Mouse (Mus musculus): ENCODE data around the gene Krtap10-4.
"Not testable (repeated sequence)": the region's sequence is repeated elsewhere in the genome, so short reads cannot be mapped to it uniquely, and the experiment has no call there.

Krtap10-4 gene

GRCm38 (mm10) chr10:77826951-77827350, at the start of gene Krtap10-4:
Krtap10-4 (minus strand) TSS chr10:77827095.
- DNase-seq (ENCODE audit: extremely low spot score, low read depth, low spot score) = no peak

DNA sequence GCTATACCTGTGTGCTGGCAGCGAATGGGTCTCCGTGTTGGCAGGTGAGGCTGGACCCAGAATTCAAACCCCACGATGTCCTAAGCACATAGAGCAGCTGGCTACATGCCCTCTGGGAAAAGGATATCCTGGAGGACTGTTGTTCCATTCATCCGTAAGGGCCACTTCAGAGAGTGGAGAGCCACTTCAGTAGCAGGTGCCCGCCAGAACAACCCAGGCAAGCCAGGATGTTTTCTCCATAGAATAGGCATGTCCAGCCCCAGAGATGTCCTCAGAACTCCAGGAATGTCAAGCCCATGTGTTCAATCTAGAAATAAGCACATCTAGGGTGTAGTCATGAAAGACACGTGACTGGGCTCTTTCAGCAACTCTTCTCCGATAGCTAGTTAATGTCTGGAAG, 42.8 kb upstream of the Krtap10-4 start:
- DNase-seq (ENCODE audit: extremely low spot score, low read depth, low spot score) = no peak

GRCm38 (mm10) chr10:77867546-77867945, 40.7 kb upstream of the Krtap10-4 start:
- DNase-seq (ENCODE audit: extremely low spot score, low read depth, low spot score) = no peak

GRCm38 (mm10) chr10:77864762-77865143, 37.9 kb upstream of the Krtap10-4 start:
- no peak for DNase-seq (ENCODE audit: extremely low spot score, low read depth, low spot score)

DNA sequence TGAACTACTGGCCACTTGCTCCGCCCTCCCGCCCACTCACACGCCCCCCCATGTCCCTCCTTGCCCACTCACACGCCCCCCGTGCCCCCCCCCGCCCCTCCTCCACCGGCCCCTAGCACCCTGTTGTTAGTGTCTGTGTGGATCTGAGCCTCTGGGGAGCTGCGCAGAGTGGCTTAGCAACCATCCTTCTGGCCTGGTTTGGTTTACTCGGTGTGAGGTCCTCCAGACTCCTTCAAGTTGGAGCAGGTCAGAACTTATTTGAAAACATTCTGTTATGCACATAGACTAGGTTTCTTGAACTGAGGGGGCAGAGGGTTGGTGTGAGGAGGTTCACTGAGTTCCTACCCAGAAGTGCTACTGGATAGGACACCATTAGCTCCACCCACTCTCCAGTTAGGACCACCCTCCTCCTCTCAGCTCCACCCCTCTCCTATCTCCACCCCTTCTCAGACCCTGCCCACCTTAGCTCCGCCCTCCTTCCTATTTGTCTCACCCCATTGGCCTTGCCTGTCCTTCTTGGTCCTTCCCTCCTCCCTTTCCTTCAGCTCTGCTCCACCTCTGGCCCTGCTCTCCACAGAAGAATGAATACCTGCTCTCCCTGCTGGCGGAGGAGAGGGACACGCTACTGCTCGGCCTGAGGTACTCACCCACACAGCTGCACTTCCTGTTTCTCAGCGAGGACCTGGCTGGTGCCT, 37.3 kb upstream of the Krtap10-4 start:
- peak; percentile 18 for DNase-seq (ENCODE audit: extremely low spot score, low read depth, low spot score)

- DNase-seq (ENCODE audit: extremely low spot score, low read depth, low spot score) = no peak
Measured at GRCm38 (mm10) chr10:77861675-77862074, 34.8 kb upstream of the Krtap10-4 start, which contains the start of gene Gm3285. Gm3285 (plus strand) TSS chr10:77861975.

DNA sequence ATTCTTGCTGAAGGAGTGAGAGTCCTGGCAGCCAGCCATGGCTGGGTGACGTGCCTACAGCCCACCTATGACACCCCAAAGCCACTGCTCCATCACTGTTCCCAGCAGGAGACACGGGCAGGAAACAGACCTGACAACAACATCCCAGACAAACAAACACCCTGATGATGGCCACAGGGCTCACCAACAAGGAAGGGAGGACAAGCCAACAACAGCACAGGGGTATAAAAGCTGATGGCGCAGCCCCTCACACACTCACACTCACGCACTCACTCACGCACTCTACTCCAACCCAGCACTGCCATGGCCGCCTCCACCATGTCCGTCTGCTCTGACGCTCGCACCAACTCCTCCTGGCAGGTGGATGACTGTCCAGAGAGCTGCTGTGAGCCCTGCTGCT, 25.7 kb upstream of the Krtap10-4 start, which contains the start of gene Gm10318:
TSS of gene Gm10318 (plus strand) at position 301 of the 400 bp plus-strand sequence.
- DNase-seq (ENCODE audit: extremely low spot score, low read depth, low spot score) = no peak

DNA sequence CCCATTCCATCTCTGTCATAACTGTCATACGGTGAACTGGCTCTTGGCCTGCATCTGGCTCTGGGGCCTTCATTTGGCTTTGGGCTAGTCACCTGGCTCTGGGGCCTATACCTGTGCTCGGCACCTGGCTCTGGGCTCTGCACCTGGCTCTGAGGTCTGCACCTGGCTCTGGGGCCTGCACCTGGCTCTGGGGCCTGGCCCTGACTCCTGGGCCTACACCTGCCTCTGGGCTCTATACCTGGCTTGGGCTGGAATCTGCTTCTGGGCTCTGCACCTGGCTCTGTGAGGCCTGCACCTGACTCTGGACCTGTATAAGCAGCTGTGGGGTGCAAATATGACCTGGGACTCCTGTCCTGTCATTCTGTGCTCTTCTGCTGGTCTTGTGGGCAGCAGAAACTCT, 20.6 kb upstream of the Krtap10-4 start:
- no peak for DNase-seq (ENCODE audit: extremely low spot score, low read depth, low spot score)

DNA sequence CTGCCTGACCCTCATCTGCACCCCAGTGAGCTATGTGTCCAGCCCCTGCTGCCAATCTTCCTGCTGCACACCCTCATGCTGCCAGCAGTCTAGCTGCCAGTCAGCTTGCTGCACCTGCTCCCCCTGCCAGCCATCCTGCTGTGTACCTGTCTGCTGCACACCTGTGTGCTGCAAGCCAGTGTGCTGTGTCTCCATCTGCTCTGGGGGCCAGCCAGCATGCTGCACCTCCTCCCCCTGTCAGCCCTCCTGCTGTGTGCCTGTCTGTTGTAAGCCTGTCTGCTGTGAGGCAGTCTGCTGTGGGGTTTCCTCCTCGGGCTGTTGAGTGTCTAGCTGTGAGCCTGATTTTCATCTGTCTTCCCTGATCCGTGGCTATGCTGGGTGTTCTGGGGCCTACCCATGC, 20.1 kb upstream of the Krtap10-4 start:
- DNase-seq (ENCODE audit: extremely low spot score, low read depth, low spot score) = no peak

DNA sequence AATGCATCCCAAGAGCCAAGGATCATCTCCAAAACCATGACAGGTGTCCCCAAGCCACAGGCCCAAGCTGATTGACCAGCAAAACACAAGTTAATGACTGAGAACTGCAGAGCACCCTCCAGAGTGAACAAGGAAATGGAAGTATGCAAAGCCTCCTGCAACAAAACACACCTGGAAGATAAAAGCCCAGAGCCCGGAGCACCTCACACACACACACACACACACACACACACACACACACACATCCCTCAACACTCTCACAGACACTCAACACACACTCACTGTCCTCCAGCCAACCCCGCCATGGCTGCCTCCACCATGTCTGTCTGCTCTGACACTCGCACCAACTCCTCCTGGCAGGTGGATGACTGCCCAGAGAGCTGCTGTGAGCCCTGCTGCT, 19.6 kb upstream of the Krtap10-4 start, which contains the start of gene Gm36176:
TSS of gene Gm36176 (plus strand) at position 301 of the 400 bp plus-strand sequence.
- DNase-seq (ENCODE audit: extremely low spot score, low read depth, low spot score) = no peak

DNA sequence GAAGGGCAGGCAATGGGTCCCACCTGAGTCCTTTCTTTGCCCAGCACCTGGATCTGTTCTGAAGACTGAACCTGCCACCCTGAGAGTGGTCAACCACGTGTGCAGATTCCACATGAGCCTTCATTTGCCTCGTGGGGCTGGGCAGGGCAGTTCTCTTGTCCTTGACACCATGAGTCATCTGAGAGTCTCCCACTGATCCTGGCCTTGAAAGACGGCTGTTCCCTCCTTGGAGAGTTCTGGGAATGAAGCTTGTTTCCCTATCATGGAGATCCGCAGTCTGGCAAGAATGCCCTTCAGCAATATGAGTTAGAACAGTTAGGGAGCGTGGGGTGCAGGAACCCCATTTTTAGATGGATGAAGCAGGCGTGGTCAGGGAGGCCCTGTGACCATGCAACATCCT, 12.1 kb upstream of the Krtap10-4 start:
- DNase-seq (ENCODE audit: extremely low spot score, low read depth, low spot score) = no peak

DNA sequence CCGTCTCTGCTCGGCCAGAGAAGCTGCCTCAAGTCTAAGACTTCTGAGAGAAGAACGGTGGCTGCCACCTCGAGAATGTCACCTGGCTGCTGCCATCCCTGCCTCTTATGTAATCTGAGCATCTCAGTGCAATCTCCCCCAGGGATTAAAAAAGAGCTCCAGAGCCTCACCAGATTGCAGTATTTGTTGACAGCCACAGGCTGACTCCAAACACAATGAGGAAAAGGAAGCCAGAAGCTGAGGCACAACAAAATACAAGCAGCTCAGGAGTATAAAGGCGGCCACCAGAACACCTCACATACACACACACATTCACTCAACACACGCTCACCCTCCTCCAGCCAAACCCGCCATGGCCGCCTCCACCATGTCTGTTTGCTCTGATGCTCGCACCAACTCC, 8.8 kb upstream of the Krtap10-4 start, which contains the start of gene Krtap10-10:
TSS of gene Krtap10-10 (plus strand) at position 301 of the 400 bp plus-strand sequence.
- DNase-seq (ENCODE audit: extremely low spot score, low read depth, low spot score) = no peak

- no peak for DNase-seq (ENCODE audit: extremely low spot score, low read depth, low spot score)
Measured at GRCm38 (mm10) chr10:77819203-77819602, 7.7 kb downstream of the Krtap10-4 start.

DNA sequence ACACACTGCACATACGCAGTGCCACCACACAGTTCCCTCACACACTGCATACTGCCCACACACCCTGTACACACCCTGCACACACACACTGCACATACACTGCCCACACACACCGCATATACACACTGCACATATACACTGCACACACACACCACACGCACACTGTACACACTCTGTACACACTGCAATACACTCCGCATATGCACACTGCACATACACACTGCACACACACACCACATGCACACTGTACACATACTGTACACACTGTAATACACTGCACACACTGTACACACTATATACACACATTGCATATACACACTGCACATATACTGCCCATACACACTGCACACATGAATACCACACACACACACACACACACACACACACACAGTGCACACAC, 8.4 kb downstream of the Krtap10-4 start:
- no peak for DNase-seq (ENCODE audit: extremely low spot score, low read depth, low spot score)

DNA sequence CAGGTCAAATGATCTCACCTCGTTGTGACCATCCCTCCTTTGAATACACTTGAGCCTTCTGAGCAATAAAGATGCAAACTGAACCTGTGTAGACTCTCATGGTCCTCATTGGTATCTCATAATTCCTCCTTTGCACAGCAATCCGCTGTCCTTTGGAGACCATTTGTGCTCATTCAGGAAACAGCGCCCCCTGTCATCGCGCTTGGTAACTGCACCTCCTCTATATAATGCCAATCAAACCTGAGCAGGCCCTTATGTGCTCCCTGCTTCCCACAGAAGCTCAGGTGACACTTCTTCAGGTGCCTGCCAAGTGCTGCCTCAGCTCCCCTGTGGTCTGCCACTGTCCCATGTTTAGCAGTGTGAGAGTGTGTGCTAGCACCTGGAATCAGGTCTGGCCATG, 11.4 kb downstream of the Krtap10-4 start:
- DNase-seq (ENCODE audit: extremely low spot score, low read depth, low spot score) = no peak

DNA sequence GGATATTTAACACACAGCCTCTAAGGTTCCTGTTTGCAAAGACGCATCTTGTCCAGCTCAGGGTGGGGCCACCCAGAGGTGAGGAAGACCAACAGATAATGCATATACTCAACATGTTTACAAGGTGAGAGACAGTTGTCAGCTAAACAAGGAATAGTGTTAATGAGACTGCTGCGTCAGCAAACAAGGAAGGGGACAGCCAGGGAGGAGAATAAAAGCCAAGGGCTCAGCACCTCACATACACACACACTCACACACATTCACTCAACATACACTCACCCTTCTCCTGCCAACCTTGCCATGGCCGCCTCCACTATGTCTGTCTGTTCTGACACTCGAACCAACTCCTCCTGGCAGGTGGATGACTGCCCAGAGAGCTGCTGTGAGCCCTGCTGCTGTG, 12.5 kb downstream of the Krtap10-4 start, which contains the start of gene Gm2696:
TSS of gene Gm2696 (plus strand) at position 301 of the 400 bp plus-strand sequence.
- DNase-seq (ENCODE audit: extremely low spot score, low read depth, low spot score) = no peak

DNA sequence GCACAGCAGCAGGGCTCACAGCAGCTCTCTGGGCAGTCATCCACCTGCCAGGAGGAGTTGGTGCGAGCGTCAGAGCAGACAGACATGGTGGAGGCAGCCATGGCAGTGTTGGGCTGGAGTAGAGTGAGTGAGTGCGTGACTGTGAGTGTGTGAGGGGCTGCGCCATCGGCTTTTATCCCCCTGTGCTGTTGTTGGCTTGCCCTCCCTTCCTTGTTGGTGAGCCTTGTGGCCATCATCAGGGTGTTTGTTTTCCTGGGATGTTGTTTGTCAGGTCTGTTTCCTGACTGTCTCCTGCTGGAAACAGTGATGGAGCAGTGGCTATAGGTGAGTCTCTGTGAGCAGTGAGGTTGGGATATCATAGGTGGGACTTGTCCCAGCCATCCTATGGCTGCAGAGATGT, 15.2 kb downstream of the Krtap10-4 start, which contains the start of gene Gm9507:
TSS of gene Gm9507 (minus strand) at position 101 of the 400 bp plus-strand sequence.
- DNase-seq (ENCODE audit: extremely low spot score, low read depth, low spot score) = no peak

DNA sequence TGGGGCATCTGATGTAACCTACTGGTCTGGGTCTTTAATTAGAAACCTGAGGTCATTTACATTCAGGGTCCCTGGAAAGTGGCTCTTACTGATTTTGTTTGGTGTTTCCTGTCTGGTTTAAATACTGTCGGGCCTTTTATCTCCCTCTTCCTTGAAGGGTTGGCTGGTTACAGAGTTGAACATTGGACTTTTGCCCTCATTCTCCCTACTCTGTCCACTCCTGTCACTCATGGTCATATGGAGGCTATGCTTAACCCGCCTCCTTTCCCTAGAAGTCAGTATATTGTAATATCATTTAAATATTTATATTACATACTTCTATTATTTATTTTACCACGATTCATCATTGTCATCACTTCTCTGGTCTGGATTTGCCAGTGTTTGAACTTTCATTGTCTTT, 22.8 kb downstream of the Krtap10-4 start:
- DNase-seq (ENCODE audit: extremely low spot score, low read depth, low spot score) = no peak

GRCm38 (mm10) chr10:77798921-77799508, 27.9 kb downstream of the Krtap10-4 start, which contains the start of gene Gm19668:
Gm19668 (minus strand) TSS chr10:77799133.
- no peak for DNase-seq (ENCODE audit: extremely low spot score, low read depth, low spot score)

GRCm38 (mm10) chr10:77798164-77798920, 28.6 kb downstream of the Krtap10-4 start:
- DNase-seq (ENCODE audit: extremely low spot score, low read depth, low spot score) = not testable (repeated sequence)

- no peak for DNase-seq (ENCODE audit: extremely low spot score, low read depth, low spot score)
Measured at GRCm38 (mm10) chr10:77797677-77798076, 29.2 kb downstream of the Krtap10-4 start.

Measured in hindlimb bud, embryonic 11.5 days (tissue).